Mouse (Mus musculus): ENCODE data around the gene Ube2e1.
"Not testable (repeated sequence)": the region's sequence is repeated elsewhere in the genome, so short reads cannot be mapped to it uniquely, and the experiment has no call there.

The Ube2e1 gene

DNA sequence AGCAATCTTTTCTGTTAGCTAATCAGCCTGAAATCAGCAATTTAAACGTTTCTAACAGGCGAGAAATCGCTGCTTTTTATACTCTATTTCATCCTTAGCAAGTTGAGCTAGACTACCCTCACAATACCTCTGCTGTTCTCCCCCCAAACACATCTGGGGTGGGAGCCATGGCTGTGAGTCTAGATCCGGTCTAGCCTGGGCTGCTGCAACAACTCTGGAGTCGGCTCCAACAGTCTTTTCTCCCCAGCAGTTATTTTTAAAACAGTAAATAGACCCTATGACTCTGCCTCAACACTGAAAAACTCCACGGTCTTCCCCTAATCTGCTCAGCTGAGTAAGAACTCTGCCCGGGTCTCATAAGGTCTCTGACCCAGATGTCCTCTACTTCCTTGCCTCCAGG is 91.5 kb downstream of the Ube2e1 start:
- no peak for DNase-seq

DNA sequence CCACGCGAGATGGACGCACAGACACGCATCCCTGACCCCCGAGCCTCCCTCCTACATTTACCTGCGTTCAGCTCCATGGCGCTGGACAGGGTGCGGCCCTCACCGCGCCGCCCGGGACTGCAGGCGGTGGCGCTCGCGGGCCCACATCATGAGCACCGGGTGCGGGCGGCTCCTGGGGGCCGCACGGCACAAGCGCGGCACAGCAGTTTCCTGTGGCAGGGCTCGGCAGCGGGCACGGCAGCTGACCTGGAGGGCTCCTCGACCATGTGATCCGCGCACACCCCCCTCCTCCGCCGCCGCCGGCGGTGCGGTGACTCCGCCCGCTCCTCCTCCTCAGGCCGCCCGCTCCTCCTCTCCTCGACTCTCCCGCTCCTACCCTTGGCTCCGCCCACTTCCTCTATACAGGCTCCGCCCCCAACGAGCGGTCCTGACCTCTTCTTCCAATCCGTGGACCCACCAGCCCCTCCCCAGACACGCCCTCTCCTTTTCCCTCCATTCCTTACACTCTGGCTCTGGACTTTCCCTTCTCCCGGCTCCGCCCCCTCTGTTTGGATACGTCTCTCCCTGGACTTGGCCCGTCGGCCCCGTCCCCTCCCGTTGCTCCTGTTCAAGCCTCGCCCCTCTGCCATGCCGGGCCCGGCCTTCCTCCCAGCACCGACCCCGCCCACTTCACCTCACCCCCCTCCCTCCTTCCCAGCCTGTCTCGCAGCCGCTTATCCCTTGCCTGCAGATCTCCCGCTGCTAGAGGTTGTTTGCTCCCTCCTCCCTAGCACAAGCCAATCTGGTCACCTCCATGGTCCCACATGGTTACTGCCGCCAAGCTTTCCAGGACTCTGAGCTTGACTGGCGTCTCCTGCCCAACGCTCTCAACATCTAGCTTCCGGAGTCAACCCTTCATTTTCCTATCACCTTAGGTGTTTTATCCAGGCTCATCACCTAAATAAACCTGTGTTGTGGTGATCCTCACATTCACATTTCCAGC is 92.6 kb downstream of the Ube2e1 start, which contains the start of gene Nr1d2:
TSS of gene Nr1d2 (minus strand) at position 378 of the 982 bp plus-strand sequence.
- peak; percentile 100 for DNase-seq

DNA sequence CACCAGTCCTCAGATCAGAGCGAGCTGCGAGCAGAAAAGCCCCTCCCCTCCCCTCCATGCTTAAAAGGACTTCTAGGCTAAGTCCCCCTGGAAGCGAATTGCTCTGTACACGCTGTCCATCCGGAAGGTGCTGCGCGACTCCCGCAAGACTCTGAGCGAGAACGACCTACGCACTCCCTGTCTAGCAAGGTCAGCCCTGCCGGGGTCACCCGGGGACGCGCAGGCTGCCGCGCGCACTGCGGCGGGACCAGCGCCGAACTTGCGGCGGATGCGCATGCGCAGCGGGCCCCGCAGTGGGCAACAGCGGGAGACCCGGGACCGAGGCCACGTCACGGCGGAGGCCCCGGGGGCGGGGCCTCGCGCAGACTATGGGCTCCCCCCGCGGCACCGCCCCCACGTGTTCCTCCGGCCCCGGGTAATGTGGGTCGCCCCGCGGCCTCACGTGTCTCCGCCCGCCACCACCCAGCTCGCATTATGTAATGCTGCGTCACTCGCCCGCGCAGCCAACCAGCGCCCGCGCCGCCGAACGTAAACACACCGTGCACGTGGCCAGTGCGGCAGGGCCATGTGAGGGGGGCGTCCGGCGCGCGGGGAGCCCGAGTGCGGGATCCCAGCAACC is 93.4 kb downstream of the Ube2e1 start:
- DNase-seq, result peak; percentile 99

DNA sequence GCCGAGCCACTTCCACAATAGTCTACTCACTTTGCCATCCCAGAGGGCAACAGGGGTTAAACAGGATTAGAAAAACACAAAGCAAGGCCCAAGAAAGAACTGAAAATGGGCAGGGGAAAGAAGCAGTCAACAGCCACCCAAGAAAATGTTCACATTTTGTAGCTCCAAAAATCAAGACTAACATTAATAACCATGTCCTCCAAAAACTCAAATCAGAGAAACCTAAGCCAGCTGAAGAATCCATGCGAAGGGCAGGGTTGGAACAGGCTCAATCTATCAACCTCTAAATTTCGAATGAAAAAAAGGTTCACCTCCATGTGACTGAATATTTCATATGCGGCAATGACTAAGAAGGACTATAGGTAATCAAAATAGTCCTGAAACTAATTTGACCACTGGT is 94.3 kb downstream of the Ube2e1 start:
- DNase-seq, result no peak

- DNase-seq, result not testable (repeated sequence)
Measured at GRCm38 (mm10) chr14:18236496-18237235, 95.0 kb downstream of the Ube2e1 start.

GRCm38 (mm10) chr14:18233981-18234960 is 97.4 kb downstream of the Ube2e1 start:
- DNase-seq, result no peak

DNA sequence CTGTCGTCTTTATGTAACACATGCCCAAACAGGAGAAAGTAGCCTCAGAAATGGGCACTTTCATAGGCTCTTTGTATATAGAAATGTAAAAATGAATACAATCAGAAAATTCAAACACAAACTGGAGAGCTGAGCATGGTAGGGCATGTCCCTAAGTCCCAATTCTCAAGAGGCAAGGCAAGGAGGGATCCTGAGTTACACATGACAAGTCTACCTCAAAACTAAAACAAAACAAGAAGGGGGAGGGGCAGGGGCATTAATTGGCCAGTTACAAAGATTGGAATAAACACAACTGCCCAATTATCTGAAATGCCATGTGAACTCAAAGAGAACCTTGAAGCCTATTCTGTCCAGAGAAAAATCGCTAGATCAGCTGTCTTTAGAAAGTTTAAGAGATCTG is 98.6 kb downstream of the Ube2e1 start:
- DNase-seq, result no peak
